Mouse (Mus musculus) layer of hippocampus, postnatal 25 days (tissue): ENCODE results near the gene Slc51a. TPM values are rescaled to one million over a fixed set of nuclear protein-coding genes. Genes with fewer than 3 reads are reported as not detected.

ENCODE experiments used
- DNase-seq, 2 experiments: peaks; one replicate each; pipeline ENCODE4 v3.0.0; 2022; ENCODE audit warnings: mixed read lengths in 2 of 2, low spot score in 1 of 2; ENCODE audit errors: extremely low spot score in 1 of 2
- total RNA-seq, 2 experiments: library from RNA; stranded (reverse); gene quantifications; 2 replicates each; pipeline ENCODE4 v1.2.3; 2021

Gene Slc51a
- total RNA-seq, 2 experiments from 2014 or later, result not detected

DNA sequence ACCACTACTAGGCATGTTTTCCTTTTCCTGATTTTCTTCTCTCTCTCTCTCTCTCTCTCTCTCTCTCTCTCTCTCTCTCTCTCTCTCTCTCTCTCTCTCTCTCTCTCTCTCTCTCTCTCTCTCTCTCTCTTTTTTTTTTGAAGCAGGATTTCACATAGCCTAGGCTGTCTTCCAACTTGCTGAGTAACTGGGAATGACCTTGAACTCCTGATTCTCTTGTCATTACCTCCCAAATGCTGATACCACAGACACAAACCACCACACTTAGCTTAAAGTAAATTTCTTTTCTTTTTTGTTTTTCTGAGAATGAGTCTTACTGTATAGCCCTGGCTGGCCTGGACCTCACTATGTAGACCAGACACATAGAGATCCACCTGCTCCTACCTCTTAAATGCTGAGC is 53.0 kb downstream of the Slc51a start:
- DNase-seq, result no peak

DNA sequence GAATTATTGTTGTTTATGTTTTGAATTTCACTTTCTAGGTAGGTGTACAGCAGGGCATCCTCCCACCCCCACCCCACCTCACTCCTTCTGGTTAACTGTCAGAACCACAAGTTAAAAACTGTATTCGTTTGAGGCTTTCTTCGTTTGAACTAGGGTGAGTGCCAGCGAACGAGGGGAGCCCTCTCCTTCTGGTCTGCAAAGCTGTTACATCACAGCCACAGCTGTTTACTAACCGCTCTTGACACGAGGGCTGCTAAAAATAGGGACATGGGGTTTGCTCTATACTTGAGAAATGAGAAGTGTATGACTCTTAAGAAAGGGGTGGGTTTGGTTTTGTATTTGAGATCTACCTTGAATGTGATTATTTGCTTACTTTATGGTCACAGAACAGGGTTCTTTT is 53.6 kb downstream of the Slc51a start:
- no peak for DNase-seq

DNA sequence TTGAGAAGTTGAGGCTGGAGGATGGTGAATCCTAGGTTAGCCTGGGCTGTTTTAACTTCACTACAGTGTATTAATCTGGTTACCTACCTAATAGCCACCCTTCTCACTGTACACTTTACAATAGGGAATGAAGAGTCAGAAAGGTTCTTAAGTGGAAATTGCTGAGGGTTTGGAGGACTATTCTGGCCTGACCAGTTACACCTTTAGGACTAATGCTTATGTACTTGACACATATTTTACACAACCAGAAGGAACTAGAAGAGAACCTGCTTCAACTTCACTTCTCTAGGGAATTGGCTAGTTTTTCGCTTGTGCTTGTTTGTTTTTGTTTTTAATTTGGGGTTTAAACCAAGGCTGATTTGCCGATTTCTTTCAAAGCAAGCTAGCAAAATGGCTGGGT is 54.5 kb downstream of the Slc51a start:
- no peak for DNase-seq

DNA sequence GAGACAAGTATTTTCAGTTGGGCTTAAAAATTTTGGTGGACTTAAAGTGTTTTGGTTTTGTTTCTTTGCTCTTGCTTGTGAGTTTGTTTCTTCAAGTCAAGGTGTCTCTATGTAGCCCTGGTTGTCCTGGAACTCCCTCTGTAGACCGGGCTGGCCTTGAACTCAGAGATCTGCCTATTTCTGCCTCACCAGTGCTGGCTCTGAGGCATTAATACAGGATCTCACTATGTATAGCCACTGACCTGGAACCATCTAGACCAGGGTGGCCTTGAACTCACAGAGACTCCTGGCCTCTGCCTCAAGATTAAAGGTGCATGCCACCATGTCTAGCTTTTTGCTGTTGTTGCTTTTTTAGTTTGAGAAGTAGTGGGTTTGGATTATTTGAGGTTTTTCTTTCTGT is 55.8 kb downstream of the Slc51a start:
- DNase-seq, result no peak

DNA sequence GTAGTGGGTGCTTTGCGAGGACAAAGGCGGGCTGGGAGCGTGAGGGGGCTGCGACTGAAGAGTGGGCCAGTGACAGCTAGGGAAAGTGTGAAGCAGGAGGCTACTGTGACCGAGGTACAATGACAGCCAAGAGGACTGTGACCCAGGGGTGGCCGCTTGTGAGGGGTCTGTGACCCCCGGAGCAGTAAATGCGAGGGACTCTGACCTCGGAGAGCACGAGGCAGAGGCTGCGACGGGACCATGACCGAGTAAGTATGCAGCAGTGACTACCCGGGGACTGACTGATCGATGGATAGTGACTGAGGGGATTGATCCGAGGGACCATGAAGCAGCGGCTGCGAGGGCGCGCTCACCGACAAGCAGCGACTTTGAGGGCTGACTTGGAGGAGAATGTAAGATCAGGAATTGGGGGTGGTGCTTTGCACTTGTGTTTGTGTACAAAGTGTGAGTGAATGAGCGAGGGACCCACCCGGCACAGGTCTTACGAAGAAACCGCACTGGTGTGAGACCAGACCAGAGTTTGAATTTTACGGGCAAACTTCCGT is 56.6 kb downstream of the Slc51a start:
- no peak for DNase-seq

DNA sequence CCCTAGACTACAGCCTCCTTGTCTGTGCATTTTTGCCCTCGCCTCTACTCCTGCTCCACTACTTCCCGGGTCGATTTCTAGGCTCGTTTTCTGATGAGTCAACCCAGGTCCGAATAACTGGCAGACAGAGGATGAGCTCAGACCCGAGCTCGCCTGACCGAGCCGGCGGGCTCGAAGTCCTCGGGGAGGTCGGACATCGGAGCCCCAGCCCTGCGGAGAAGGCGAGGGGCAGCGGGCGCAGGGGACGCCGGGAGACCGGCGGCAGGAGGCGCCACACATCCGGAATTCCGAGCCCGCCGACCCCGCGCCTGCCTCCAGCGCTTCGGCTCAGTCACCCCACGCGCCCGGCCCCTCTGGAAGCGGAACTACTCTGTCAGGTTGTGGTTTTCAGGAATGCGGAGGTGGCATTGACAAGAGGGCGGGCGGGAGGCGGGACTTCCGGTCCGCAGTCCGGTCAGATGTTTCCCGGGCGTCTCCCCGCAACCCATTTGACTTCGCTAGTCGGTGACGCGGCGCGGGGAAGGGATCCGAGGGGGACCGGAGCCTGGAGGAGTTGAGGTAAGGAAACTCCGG is 57.1 kb downstream of the Slc51a start, which contains the start of gene Pcyt1a:
Pcyt1a (plus strand) TSS at position 448 of the 573 bp plus-strand sequence.
- DNase-seq, result peak; percentile 78 to 83

DNA sequence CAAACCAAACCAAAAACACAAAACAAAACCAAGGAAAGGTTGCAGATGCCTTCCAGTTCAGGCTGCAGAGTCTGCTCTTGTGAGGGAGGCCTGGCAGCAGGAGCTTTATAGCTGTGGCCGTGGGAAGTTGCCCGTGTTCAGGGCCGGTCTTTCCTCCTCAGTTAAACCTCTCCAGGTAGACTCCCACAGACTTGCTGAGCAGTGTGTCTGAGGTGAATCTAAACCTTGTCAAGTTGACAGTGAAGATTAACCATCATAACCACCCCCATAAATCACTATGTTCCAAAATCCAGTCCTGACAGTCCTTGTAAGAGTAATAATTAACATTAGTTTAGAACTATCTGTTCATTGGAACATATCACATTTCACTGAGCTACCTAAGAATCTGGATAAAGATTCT is 60.2 kb downstream of the Slc51a start:
- DNase-seq, result no peak

Other genes starting within 250 kb of the Slc51a start
- gene Fbxo45, start 240.7 kb downstream of the Slc51a start, total RNA-seq, result 10 to 100 TPM; 43.3 to 46.4 TPM
- 10 to 100 TPM; 12.8 to 13.7 TPM for gene Wdr53, start 240.7 kb downstream of the Slc51a start, total RNA-seq
- under 1 TPM; 0.20 to 0.26 TPM for gene Smco1, start 216.4 kb downstream of the Slc51a start, total RNA-seq
- gene Rnf168, start 210.4 kb downstream of the Slc51a start, total RNA-seq, result 10 to 100 TPM; 25.0 to 26.5 TPM
- 10 to 100 TPM; 49.4 to 58.2 TPM for gene Ubxn7, start 155.6 kb downstream of the Slc51a start, total RNA-seq
- not detected for gene Tm4sf19, start 87.4 kb downstream of the Slc51a start, total RNA-seq
- gene Tctex1d2, start 68.2 kb downstream of the Slc51a start, total RNA-seq, result 10 to 100 TPM in 1 of 2 experiments, 1 to 10 TPM in 1; 9.8 to 14.4 TPM
- 10 to 100 TPM; 36.8 to 38.2 TPM for gene Pcyt1a, start 57.0 kb downstream of the Slc51a start, total RNA-seq
- gene Zdhhc19, start 8.4 kb upstream of the Slc51a start, total RNA-seq, result not detected
- 10 to 100 TPM; 59.3 to 67.3 TPM for gene Tfrc, start 121.0 kb upstream of the Slc51a start, total RNA-seq
- gene Tnk2, start 156.0 kb upstream of the Slc51a start, total RNA-seq, result 100 to 1,000 TPM; 163 to 165 TPM
- gene Muc4, start 248.0 kb upstream of the Slc51a start, total RNA-seq, result not detected